Mouse (Mus musculus): ENCODE data around the gene Dnlz. TPM values are rescaled to one million over a fixed set of nuclear protein-coding genes. Genes with fewer than 3 reads are reported as not detected.

Dnlz gene
- 14.9 and 19.2 TPM in 2 replicates for polyA plus RNA-seq (2012; ENCODE audit: low replicate concordance)

DNA sequence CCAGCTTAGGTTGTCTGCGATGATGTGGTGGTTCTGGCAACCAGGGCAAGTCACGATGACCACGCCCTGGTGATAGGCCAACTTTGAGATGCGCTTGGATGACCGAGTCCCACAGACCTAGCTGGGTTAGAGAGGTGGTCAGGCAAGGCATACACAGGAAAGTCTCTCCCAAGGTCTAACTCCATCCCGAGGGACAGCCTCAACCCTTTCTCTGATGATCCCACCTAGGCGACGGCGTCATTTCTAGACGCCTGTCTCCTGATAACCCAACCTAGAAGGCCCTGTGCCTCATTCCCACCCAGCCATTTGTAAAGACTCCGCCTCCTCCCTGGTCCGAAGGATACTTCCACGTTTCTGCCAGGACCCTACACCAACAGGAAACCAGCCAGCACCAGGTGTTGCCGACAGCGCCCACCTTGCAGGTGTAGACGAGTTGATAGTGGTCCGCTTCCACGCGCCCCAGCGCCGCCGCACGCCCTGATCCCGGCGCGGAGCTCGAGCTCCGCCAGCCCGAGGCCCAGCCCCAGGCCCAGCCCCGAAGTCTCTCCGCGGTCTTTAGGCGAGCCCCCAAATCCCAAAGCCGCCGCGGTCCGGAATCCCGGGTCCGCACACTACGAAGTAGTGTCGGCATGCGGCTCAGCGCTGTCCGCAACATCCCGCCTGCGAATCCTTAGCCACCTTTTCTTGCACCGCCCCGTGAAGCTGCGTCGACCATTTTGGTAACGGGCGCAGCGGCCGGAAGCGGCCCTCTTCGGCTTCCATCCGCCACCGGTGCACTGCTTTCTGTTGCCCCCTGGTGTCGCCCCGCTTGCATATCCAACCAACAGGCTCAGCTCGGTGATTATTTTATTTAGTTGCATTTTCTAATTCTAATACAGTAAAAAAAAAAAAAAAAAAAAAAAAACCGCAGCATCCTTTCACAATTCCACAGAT lies at the start of gene Dnlz:
Gene Dnlz (minus strand): TSS at position 753 of the 933 bp plus-strand sequence.

DNA sequence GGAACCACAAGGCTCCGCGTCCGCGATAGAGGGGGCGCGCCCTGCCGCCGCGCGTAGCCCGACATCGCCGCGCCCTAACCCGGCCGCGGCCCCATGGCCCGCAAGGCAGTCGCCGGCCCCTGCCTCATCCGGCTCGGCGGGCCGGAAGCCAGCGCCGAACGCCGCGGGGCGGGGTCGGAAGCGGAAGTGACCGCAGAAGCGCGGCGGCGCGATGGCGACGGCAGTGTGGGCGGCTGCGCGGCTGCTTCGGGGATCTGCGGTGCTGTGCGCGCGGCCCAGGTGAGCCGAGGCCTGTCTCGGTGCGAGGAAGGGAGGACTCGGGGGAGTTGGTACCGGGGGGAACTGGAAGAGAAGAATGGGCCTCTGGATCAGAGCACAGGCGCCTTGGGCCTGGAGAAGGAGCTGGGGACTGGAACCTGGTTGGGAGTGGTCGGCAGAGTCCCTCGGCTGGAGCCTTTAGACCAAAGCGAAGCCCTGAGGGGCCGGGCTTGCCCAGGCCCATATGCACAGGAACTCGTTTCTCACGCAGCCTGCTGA lies 37.3 kb upstream of the Dnlz start, which contains the start of the genes Entr1 and Pmpca:
Gene Entr1 (minus strand): TSS at position 163 of the 537 bp plus-strand sequence.
Gene Pmpca (plus strand): TSS at position 186 of the 537 bp plus-strand sequence.

DNA sequence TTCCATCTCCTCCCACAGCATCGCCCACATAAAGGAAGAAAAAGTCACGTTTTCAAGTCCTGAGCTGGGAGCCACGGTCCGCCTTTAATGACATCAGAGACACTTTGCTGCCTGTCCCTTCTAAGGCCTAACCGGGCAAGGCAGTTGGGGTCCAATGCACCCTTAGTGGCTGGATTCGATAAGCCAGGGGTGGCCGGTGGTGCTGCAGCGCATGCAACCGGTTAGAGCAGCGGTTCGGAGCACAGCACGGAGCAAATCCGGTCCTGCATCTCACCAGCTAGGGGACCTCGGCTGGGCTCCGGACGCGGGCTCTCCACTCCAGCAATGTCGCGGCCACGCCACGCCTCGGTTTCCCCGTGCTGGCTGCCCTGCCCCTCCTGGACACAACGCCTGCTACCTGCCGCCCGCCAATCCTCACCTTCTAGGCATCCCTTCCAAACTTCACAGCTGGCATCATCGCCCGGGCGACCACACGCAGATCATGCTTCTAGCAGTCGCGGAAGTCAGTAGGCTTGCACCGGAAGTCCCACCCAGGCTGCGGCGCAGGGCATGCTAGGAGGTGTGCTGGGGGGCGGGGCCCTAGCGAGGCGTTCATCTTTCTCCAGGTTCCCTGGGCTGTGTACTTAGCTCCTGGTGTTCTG lies 28.3 kb upstream of the Dnlz start, which contains the start of gene Snapc4:
Gene Snapc4 (minus strand): TSS at position 523 of the 641 bp plus-strand sequence.

DNA sequence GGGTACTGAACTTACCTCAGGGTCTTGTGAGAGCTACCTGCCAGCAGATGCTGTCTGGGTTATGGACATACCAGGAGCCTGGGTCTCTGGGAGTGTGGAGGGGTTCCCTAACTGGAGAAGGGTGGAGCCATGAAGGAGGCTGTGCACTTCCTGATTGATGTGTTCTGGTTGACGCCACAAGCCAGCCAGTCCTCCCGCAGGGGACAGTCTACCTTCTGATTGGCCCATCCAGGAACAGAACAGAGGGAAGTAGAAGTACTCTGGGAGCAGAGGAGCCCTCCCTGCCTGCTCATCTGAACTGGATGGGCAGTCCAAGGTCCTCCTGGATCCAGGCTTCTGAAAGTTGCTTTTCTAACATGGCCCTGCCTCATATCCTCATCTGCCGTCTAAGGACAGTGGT lies 8.9 kb upstream of the Dnlz start, which contains the start of gene Card9:
Gene Card9 (minus strand): TSS at position 147 of the 400 bp plus-strand sequence.

DNA sequence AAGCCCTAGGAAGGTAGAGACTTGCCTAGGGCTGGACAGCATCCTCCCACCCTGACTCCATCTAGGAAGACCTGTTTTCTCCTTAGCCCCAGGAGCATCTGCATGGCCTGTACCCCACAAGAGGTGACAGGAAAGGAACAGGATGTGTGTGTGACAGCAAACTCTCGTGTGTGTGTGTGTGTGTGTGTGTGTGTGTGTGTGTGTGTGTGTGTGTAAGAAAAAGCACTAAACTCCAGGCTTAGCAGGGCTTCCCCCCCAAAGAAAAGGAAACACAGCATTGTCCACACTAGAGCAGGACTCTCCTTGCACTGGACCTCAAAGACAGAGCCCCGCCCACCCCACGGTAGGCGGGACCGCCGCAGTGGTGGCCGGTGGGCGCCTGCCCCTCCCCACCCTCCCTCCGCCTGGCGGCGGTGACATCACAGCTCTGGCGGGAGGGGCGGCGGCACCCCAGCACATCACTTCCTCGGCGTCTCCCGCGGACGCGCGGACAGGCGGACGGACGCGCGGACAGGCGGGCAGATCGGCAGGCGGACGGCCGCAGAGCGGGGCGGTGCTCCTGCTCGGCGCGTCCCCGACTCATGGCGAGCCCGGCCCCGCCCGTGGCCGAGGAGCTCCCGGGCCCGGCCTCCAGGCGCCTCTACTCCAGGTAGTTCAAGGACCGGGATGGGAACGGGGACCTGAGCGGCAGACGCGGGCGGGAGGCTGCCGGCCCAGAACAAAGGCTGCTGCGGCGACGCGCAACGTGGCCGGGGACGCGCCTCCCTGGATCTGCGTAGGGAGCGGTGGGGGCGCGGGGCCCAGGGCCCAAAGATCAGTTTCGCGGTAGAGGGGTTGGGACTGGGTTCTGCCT lies 36.6 kb downstream of the Dnlz start, which contains the start of gene Gpsm1:
Gene Gpsm1 (plus strand): TSS at position 444 of the 853 bp plus-strand sequence.

Other genes starting within 250 kb of the Dnlz start
- gene Nacc2, start 228.9 kb downstream of the Dnlz start, polyA plus RNA-seq (2012; ENCODE audit: low replicate concordance): 11.9 and 23.0 TPM in 2 replicates
- not detected in 2 replicates for gene Lhx3, start 143.8 kb downstream of the Dnlz start, polyA plus RNA-seq (2012; ENCODE audit: low replicate concordance)
- gene Qsox2, start 114.6 kb downstream of the Dnlz start, polyA plus RNA-seq (2012; ENCODE audit: low replicate concordance): 4.6 and 5.8 TPM in 2 replicates
- gene Ccdc187, start 57.6 kb downstream of the Dnlz start, polyA plus RNA-seq (2012; ENCODE audit: low replicate concordance): not detected in 2 replicates
- gene Gpsm1, start 36.6 kb downstream of the Dnlz start, polyA plus RNA-seq (2012; ENCODE audit: low replicate concordance): 29.0 and 82.6 TPM in 2 replicates
- 22.5 and 86.0 TPM in 2 replicates for gene Card9, start 8.8 kb upstream of the Dnlz start, polyA plus RNA-seq (2012; ENCODE audit: low replicate concordance)
- 44.9 and 49.0 TPM in 2 replicates for gene Snapc4, start 28.5 kb upstream of the Dnlz start, polyA plus RNA-seq (2012; ENCODE audit: low replicate concordance)
- gene Entr1, start 37.2 kb upstream of the Dnlz start, polyA plus RNA-seq (2012; ENCODE audit: low replicate concordance): 76.2 and 135 TPM in 2 replicates
- gene Pmpca, start 37.2 kb upstream of the Dnlz start, polyA plus RNA-seq (2012; ENCODE audit: low replicate concordance): 193 and 219 TPM in 2 replicates
- 20.0 and 21.3 TPM in 2 replicates for gene Inpp5e, start 57.1 kb upstream of the Dnlz start, polyA plus RNA-seq (2012; ENCODE audit: low replicate concordance)
- 40.3 and 54.5 TPM in 2 replicates for gene Sec16a, start 93.1 kb upstream of the Dnlz start, polyA plus RNA-seq (2012; ENCODE audit: low replicate concordance)
- gene Notch1, start 164.6 kb upstream of the Dnlz start, polyA plus RNA-seq (2012; ENCODE audit: low replicate concordance): 58.7 and 58.9 TPM in 2 replicates
- gene Egfl7, start 227.9 kb upstream of the Dnlz start, polyA plus RNA-seq (2012; ENCODE audit: low replicate concordance): 2.6 and 9.0 TPM in 2 replicates
- gene Gm20532, start 234.5 kb upstream of the Dnlz start, polyA plus RNA-seq (2012; ENCODE audit: low replicate concordance): 0.38 TPM in 1 of 2 replicates, not detected in the other